Mouse (Mus musculus) T-cell, adult 2 months (primary cell): ENCODE measurements around the gene Klhdc7b.
"Not testable (repeated sequence)": the region's sequence is repeated elsewhere in the genome, so short reads cannot be mapped to it uniquely, and the experiment has no call there.

ENCODE experiments used
- DNase-seq: peaks from one replicate; pipeline ENCODE4 v3.0.0; 2022; ENCODE audit warnings: low spot score

Klhdc7b gene

GRCm38 (mm10) chr15:89428136-89428790 lies 43.5 kb downstream of the Klhdc7b start:
- no peak for DNase-seq

DNA sequence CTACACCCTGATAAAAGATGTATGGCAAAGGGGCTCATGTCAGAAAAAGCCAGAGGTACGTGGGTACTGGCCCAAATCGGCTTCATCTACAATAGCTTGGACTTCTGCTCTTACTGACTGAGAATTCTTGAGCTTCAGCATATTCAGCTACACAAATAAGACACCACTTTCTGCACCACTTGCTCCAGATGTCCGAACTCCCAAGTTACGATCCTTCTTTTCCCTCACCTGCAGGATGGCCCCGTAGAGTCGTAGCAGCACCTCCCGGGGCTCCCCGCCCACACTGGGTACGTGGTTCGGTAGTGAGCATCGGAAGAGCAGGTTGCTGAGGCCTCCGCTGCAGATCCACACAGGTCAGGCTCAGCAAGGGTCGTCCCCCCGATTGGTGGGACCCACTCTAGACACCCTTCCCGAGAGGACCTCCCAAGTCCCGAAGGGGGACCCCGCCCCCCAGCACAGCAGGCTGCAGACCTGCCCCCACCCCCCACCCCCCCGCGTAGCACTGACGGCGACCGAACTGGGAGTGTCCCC lies 44.2 kb downstream of the Klhdc7b start:
- no peak for DNase-seq

- peak; percentile 94 for DNase-seq
These were observed 44.9 kb downstream of the Klhdc7b start, which contains the start of the genes C730034F03Rik, Gm44502 and Chkb for GRCm38 (mm10) chr15:89429352-89430221. Gene C730034F03Rik, plus strand, starts transcription at chr15:89429589. Gene Gm44502, minus strand, starts transcription at chr15:89429696. Gene Chkb, minus strand, starts transcription at chr15:89429908.

- peak; percentile 13 for DNase-seq
These were observed 45.6 kb downstream of the Klhdc7b start for GRCm38 (mm10) chr15:89430341-89430740.

DNA sequence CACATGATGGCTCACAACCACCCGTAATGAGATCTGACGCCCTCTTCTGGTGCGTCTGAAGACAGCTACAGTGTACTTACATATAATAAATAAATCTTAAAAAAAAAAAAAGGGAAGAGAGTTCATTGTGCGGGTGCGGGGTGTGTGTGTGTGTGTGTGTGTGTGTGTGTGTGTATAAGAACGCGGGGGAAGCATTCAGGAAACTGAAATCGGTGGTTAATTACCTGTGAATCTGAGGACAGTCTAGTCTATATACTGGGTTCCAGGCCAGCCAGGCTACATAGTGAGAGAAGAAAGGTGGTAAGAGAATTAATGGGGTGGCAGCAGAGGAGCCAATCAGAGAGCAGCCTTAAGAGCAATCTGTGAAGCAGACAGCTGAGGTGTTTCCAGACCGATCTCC lies 46.1 kb downstream of the Klhdc7b start:
- DNase-seq: not testable (repeated sequence)

DNA sequence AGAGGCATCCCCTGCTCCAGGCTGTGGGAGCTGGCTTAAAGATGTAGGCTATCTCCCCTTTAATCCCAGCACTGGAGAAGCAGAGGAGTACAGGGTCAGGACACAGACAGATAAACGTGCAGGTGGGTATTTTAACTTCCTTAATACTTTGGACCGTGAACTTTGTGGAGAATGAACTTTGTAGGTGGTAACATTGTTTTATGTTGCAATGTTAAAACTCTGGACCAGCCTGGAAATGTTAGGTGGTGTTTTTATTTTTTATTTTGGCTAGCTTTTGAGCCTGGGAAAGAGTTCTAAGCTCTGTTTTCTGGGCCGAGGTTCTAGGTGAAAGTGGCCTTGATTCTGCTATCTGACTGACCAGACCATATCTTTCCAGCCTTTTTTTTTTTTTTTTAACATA lies 46.6 kb downstream of the Klhdc7b start:
- no peak for DNase-seq

GRCm38 (mm10) chr15:89431806-89432205 lies 47.1 kb downstream of the Klhdc7b start:
- DNase-seq: no peak

DNA sequence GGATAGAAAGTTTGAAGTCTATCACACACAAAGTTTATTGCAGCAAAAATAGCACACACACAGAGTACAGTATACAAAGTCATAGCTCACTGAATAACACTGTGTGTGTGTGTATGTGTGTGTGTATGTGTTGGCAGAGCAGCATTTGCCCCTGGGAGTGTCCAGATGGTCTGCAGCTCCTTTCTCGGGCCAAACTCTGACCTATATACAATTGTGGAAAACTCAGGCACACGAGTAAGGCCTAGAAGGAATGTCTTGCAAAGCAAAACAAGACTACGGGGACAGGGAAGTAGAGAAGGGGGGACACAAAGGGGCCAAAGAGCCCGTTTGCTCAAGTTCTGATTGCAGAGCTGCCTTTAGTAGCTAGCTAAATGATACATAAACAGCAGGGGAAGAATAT lies 48.2 kb downstream of the Klhdc7b start:
- DNase-seq: no peak

DNA sequence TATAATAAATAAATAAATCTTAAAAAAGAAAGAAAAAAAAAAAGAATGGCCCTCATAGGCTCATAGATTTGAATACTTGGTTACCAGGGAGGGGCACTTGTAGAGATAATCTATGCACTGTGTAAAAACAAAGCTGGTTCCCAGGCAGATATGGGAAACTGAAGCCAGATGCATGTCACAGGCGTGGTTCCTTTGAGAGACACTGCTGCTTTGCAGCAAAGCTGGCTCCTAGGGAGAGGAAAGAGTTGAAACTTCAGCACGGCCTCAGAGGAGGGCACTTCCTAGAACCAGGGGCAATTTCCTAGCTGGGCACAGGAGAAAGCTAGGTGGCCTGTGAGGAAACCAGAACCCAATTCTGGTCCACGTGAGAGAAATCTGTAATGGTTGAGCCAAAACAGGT lies 49.4 kb downstream of the Klhdc7b start:
- no peak for DNase-seq

DNA sequence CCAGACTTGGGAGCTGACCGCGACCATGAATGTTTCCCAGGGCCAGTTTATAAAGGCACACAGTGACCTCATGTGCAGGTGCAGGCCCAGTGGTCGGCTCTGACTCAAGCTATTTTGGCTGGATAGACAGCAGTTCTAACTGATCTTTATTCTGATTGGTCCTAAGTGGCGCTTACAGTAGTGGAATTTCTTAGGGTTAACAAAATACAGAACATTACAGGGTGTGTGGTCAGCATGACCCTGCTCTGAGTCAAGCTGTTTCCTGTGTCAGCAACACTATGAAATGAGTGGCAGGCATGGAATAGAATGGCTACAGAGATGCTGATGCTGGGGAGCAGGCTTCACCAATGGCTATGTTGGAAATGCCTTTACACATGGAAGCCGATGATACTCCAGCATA lies 51.2 kb downstream of the Klhdc7b start:
- no peak for DNase-seq
